Mouse (Mus musculus) NIH3T3 (cell line): ENCODE data around the gene Slc46a2.
A peak's percentile ranks its signal among the peaks of the same experiment; 100 is the strongest.

ENCODE experiments used
- DNase-seq: peaks from one replicate; pipeline ENCODE4 v3.0.0-alpha.2; 2012; ENCODE audit warnings: low read depth

Gene Slc46a2

GRCm38 (mm10) chr4:59914608-59915403 lies at the start of gene Slc46a2:
TSS of gene Slc46a2 (minus strand) at chr4:59915056.
- no peak for DNase-seq

- DNase-seq: no peak
Observed at GRCm38 (mm10) chr4:59963405-59964344, 48.8 kb upstream of the Slc46a2 start, which contains the start of gene Mup6. TSS of gene Mup6 (plus strand) at chr4:59964294.

GRCm38 (mm10) chr4:59960610-59961009 lies 45.8 kb upstream of the Slc46a2 start, which contains the start of gene Mup4:
TSS of gene Mup4 (minus strand) at chr4:59960710.
- DNase-seq: no peak

GRCm38 (mm10) chr4:59937543-59937942 lies 22.7 kb upstream of the Slc46a2 start:
- DNase-seq: no peak

- peak; percentile 66 for DNase-seq
Observed at GRCm38 (mm10) chr4:59932505-59933281, 17.8 kb upstream of the Slc46a2 start.

- peak; percentile 94 for DNase-seq
Observed at GRCm38 (mm10) chr4:59928347-59928746, 13.5 kb upstream of the Slc46a2 start.

GRCm38 (mm10) chr4:59927666-59928065 lies 12.8 kb upstream of the Slc46a2 start:
- DNase-seq: no peak

GRCm38 (mm10) chr4:59925082-59925481 lies 10.2 kb upstream of the Slc46a2 start:
- DNase-seq: no peak

GRCm38 (mm10) chr4:59917966-59918365 lies 3.1 kb upstream of the Slc46a2 start:
- no peak for DNase-seq

GRCm38 (mm10) chr4:59908785-59909184 lies 6.1 kb downstream of the Slc46a2 start:
- no peak for DNase-seq

- DNase-seq: peak; percentile 74
Observed at GRCm38 (mm10) chr4:59907657-59908230, 7.1 kb downstream of the Slc46a2 start.

- DNase-seq: no peak
Observed at GRCm38 (mm10) chr4:59907092-59907491, 7.8 kb downstream of the Slc46a2 start.

- DNase-seq: peak; percentile 49
Observed at GRCm38 (mm10) chr4:59902547-59902946, 12.3 kb downstream of the Slc46a2 start.

- no peak for DNase-seq
Observed at GRCm38 (mm10) chr4:59901810-59902209, 13.0 kb downstream of the Slc46a2 start.

GRCm38 (mm10) chr4:59898521-59898919 lies 16.3 kb downstream of the Slc46a2 start:
- DNase-seq: no peak

GRCm38 (mm10) chr4:59897814-59898520 lies 16.9 kb downstream of the Slc46a2 start:
- no peak for DNase-seq

GRCm38 (mm10) chr4:59896000-59896399 lies 18.9 kb downstream of the Slc46a2 start:
- DNase-seq: no peak

- DNase-seq: peak; percentile 82
Observed at GRCm38 (mm10) chr4:59894977-59895575, 19.8 kb downstream of the Slc46a2 start.

- DNase-seq: no peak
Observed at GRCm38 (mm10) chr4:59894415-59894814, 20.4 kb downstream of the Slc46a2 start.

GRCm38 (mm10) chr4:59892731-59893130 lies 22.1 kb downstream of the Slc46a2 start:
- DNase-seq: peak; percentile 61
